ENCODE assay signal across 23 mouse cellular contexts in genomic region chr19:28518846-28519245, GRCm38 (mm10).
A peak's percentile ranks its signal among the peaks of the same experiment; 100 is the strongest.
DNase-seq lines count a peak whose midpoint lies in the region; ATAC-seq and TF ChIP-seq lines count a peak whose summit lies in the region.
"Had no signal": no experiment of that assay in that cellular context is flagged by ENCODE, and none has a peak within 500 bp of the region (broad histone marks: within the 10 kb centered on the region; RNA-seq: fewer than 3 reads in every experiment).

No protein-coding gene starts in this region.

- ATAC-seq in kidney, embryonic 16.5 days (ENCODE audit: low FRiP score, low TSS enrichment): no peak
- ATAC-seq in stomach, postnatal 0 days (ENCODE audit: low FRiP score, low TSS enrichment): no peak
- ATAC-seq: activated CD4-positive, CD25-positive, alpha-beta regulatory T cell, adult 4 months; forebrain, embryonic 14.5 days; forebrain, postnatal 0 days had no signal

- H3K27me3 ChIP-seq in kidney, adult 2 months (replicated peaks; ENCODE audit: control insufficient read depth, insufficient read depth, low read length): no peaks in the 10 kb centered on the region
- H3K27me3 ChIP-seq in kidney, embryonic 16.5 days (ENCODE audit: insufficient read depth, low read length): no peaks in the 10 kb centered on the region
- no peaks in the 10 kb centered on the region for H3K27me3 ChIP-seq in myocyte (ENCODE audit: control insufficient read depth, insufficient read depth, insufficient read length)
- no peaks in the 10 kb centered on the region for H3K27me3 ChIP-seq in stomach, postnatal 0 days (ENCODE audit: control insufficient read depth, insufficient read depth, low read length)
- H3K27me3 ChIP-seq: heart, embryonic 12.5 days; heart, embryonic 15.5 days; hindbrain, embryonic 13.5 days had no signal

- H3K9me3 ChIP-seq in kidney, embryonic 16.5 days (ENCODE audit: low read length): no peaks in the 10 kb centered on the region
- no peaks in the 10 kb centered on the region for H3K9me3 ChIP-seq in stomach, postnatal 0 days (ENCODE audit: control insufficient read depth, low read length)
- H3K9me3 ChIP-seq: heart, embryonic 12.5 days; heart, embryonic 15.5 days; hindbrain, embryonic 10.5 days; hindbrain, embryonic 13.5 days had no signal

- no peak overlapping the region for H3K4me2 ChIP-seq in kidney, embryonic 16.5 days (replicated peaks; ENCODE audit: low read depth, low read length)
- H3K4me2 ChIP-seq in myocyte (ENCODE audit: low read depth): peak overlapping the region; percentile 45
- no peak overlapping the region for H3K4me2 ChIP-seq in stomach, postnatal 0 days (replicated peaks; ENCODE audit: low read depth)
- H3K4me2 ChIP-seq: heart, embryonic 12.5 days; heart, embryonic 15.5 days; hindbrain, embryonic 13.5 days had no signal

- H3K4me1 ChIP-seq in kidney, adult 2 months (ENCODE audit: control insufficient read depth, insufficient read depth, low read length): peaks cover 43% of the 10 kb centered on the region
- peaks cover 41% of the 10 kb centered on the region for H3K4me1 ChIP-seq in kidney, embryonic 16.5 days (ENCODE audit: insufficient read depth, low read length)
- peaks cover 2% of the 10 kb centered on the region; the same call in 1 of the 2 replicates for H3K4me1 ChIP-seq in stomach, postnatal 0 days (replicated peaks; ENCODE audit: control insufficient read depth, insufficient read depth)

- no peak overlapping the region for H3K9ac ChIP-seq in kidney, embryonic 16.5 days (replicated peaks; ENCODE audit: low read length)
- no peak overlapping the region for H3K9ac ChIP-seq in stomach, postnatal 0 days (ENCODE audit: low read length)
- H3K9ac ChIP-seq: forebrain, postnatal 0 days; heart, embryonic 12.5 days; heart, embryonic 15.5 days; hindbrain, embryonic 13.5 days had no signal

- H3K79me2 ChIP-seq in myocyte (ENCODE audit: control insufficient read depth, insufficient read depth): no peaks in the 10 kb centered on the region

- H3K27ac ChIP-seq in kidney, adult 2 months (ENCODE audit: insufficient read depth, low read depth, low read length): peak overlapping the region; percentile 45
- H3K27ac ChIP-seq in kidney, embryonic 16.5 days (ENCODE audit: low read length): no peak overlapping the region
- H3K27ac ChIP-seq in stomach, postnatal 0 days (replicated peaks): peak overlapping the region; percentile 70
- H3K27ac ChIP-seq: heart, embryonic 15.5 days; hindbrain, embryonic 10.5 days; hindbrain, embryonic 13.5 days had no signal

- TF ChIP-seq EP300 in stomach, postnatal 0 days (optimal IDR thresholded peaks at IDR 0.05): no peak

- 70% methylated on average over 6 of the region's 6 CpGs for WGBS in kidney, adult 2 months
- WGBS in kidney, embryonic 16.5 days: 68% methylated on average over 6 of the region's 6 CpGs
- WGBS in stomach, postnatal 0 days: 73% methylated on average over 6 of the region's 6 CpGs

- no peak for DNase-seq in kidney, adult 2 months
- DNase-seq in testis, postnatal 10 days (ENCODE audit: low spot score): peak; percentile 18
- DNase-seq in testis, postnatal 14 days (ENCODE audit: low spot score): no peak
- DNase-seq in stomach, postnatal 0 days (ENCODE audit: low spot score): no peak
- DNase-seq in frontal cortex, postnatal 25 days (ENCODE audit: low spot score in 2 of 2): no peak
- no peak for DNase-seq in layer of hippocampus, adult 18-20 months (ENCODE audit: low spot score in 2 of 2)
- DNase-seq: adrenal gland, postnatal 25 days; cerebellum, adult 18-20 months; cerebellum, adult 9-10 months; cerebellum, postnatal 14 days; forebrain, postnatal 0 days; gastrocnemius, postnatal 25 days; heart, adult 18-20 months; heart, postnatal 10 days; heart, postnatal 36 days had no signal

- TF ChIP-seq CTCF in kidney, adult 2 months (conservative IDR thresholded peaks at IDR 0.05; ENCODE audit: insufficient read depth, insufficient read length, low read depth, low read length): no peak
- no peak for TF ChIP-seq CTCF in stomach, postnatal 0 days (IDR thresholded peaks at IDR 0.05; ENCODE audit: low read depth)

- TF ChIP-seq POLR2A in kidney, adult 2 months (IDR thresholded peaks at IDR 0.05; ENCODE audit: low read depth, low read length): no peak
- TF ChIP-seq POLR2A in myocyte (IDR thresholded peaks at IDR 0.05; ENCODE audit: insufficient read length, low read depth): no peak

- H3K36me3 ChIP-seq in kidney, adult 2 months (ENCODE audit: control insufficient read depth, insufficient read depth, low read length): no peaks in the 10 kb centered on the region
- no peaks in the 10 kb centered on the region for H3K36me3 ChIP-seq in kidney, embryonic 16.5 days (ENCODE audit: insufficient read depth, low read length)
- H3K36me3 ChIP-seq in myocyte (ENCODE audit: control insufficient read depth, insufficient read depth): no peaks in the 10 kb centered on the region
- no peaks in the 10 kb centered on the region for H3K36me3 ChIP-seq in stomach, postnatal 0 days (ENCODE audit: control insufficient read depth, insufficient read depth, low read length)
- H3K36me3 ChIP-seq: heart, embryonic 12.5 days; heart, embryonic 15.5 days; hindbrain, embryonic 10.5 days; hindbrain, embryonic 13.5 days had no signal

- no peak overlapping the region for H3K4me3 ChIP-seq in kidney, adult 2 months (ENCODE audit: insufficient read depth, low read depth, low read length)
- no peak overlapping the region for H3K4me3 ChIP-seq in kidney, embryonic 16.5 days (ENCODE audit: low read length)
- no peak overlapping the region for H3K4me3 ChIP-seq in myocyte
- H3K4me3 ChIP-seq in stomach, postnatal 0 days (ENCODE audit: low read depth, low read length): no peak overlapping the region
- H3K4me3 ChIP-seq: heart, embryonic 12.5 days; heart, embryonic 15.5 days; hindbrain, embryonic 10.5 days; hindbrain, embryonic 13.5 days had no signal

- no peak overlapping the region for H3ac ChIP-seq in myocyte (ENCODE audit: control insufficient read depth, insufficient read length)

TF ChIP-seq in myocyte, 11 proteins besides CTCF, POLR2A, EP300 and RAD21:
- TF ChIP-seq TCF3 (IDR thresholded peaks at IDR 0.05; ENCODE audit: insufficient read length, low read depth) (no peak), MAX (IDR thresholded peaks at IDR 0.05; ENCODE audit: low read depth) (no peak), REST (IDR thresholded peaks at IDR 0.05; ENCODE audit: insufficient read depth, insufficient read length) (no peak), MYOD1 (IDR thresholded peaks at IDR 0.05; ENCODE audit: control insufficient read depth in 1 of 3, insufficient read length in 2 of 3, low read depth in 2 of 3) (no peak), USF1 (IDR thresholded peaks at IDR 0.05; ENCODE audit: low read depth) (peak; percentile 43)
